Mouse (Mus musculus): ENCODE measurements around the gene Gm20219. TPM values are rescaled to one million over a fixed set of nuclear protein-coding genes. Genes with fewer than 3 reads are reported as not detected.
A peak's percentile ranks its signal among the peaks of the same experiment; 100 is the strongest.

The Gm20219 gene
- total RNA-seq, 2 experiments from 2014 or later = 0.69 to 0.70 TPM

DNA sequence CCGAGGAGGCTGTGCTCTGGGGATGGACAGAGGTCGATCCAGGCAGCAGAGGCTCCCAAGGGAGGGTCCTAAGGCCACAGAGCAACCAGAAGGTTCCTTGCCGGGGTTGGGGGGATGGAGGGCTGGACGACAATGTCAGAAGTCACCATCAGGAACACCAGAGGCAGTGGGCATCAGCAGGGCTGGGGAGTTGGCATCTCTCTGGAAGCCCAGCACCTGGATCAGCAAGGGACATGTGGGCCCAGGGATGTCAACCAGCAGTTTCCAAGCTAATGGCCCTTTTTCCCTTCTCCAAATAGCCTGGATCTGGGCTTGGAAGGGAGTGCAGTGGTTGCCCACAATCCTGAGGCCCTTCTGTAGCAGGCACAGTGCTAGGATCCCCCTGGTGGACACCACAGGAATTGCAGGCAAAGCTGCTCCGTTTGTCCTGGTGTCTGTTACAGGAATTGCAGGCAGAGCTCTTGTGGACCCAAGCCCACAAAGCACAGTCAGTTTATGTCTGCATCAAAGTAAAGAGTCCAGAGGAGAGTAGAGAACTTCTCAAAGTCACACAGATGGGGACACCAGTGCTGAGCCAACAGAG, 1.3 kb downstream of the Gm20219 start:
- DNase-seq = peak; percentile 66

DNA sequence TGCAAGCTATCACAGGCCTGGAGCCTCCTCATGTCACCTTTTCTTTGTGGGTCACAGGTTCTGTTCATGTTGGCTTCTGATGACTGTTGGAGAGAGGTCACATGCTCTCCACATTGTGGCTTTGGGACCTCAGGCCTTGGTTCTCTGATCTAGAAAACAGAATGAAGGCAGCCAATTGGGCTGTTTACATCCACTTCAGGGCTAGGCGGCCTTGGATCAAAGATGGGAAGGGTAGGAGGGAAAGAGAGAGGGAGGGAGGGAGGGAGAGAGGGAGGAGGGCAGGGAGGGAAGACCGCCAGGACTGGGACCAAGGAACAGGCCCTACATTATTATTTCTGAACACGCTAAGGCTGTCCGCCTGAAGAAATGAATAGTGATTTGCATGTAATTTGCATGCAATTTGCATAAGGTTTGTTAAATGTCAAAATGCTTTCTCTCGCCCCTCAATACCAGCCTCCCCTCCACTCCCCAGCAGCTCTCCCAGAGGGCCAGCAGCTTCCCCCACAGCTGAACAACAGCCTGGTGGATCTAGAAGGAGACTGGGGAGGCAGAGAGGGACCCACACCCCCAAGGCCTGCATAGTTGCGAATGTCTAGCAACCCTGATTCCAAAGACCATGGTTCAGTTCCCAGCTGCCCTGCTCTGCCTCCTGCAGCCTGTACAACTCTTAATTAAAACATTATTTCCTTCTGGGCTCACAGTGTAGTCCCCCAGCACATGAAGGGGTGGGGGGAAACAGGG, 2.2 kb downstream of the Gm20219 start:
- DNase-seq = peak; percentile 1

DNA sequence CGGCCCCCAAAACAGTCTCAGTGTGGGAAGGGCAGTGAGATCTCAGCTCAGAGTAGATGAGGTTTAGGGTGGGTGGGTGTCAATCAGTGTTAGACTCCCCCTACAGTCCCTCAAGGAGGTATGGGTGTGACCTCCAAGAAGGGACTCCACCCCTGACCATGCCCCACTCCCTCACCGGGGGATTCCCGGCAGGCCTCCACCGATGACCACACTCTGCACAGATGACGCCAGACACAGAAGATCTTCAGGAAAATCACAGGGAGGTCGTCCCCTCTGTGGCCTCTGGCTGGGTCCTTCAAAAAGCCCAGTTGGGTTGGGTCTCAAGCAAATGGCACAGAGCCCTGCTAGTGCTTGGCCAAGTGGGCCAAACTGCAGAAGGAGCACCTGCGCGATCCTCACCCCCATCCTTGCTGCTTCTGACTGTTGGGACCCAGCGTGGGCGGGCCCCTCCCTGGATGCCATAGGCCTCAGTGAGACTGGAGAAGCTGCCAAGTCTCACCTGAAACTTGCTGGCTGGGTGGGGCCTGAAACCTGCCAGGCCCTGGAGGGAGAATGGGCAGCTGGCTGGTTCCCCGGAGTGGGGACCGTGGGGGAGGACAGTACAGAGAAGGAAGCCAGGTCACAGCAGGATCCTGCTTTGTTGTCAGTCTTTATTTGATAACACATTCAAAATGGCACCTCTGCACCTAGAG, 3.3 kb downstream of the Gm20219 start:
- DNase-seq = peak; percentile 3

DNA sequence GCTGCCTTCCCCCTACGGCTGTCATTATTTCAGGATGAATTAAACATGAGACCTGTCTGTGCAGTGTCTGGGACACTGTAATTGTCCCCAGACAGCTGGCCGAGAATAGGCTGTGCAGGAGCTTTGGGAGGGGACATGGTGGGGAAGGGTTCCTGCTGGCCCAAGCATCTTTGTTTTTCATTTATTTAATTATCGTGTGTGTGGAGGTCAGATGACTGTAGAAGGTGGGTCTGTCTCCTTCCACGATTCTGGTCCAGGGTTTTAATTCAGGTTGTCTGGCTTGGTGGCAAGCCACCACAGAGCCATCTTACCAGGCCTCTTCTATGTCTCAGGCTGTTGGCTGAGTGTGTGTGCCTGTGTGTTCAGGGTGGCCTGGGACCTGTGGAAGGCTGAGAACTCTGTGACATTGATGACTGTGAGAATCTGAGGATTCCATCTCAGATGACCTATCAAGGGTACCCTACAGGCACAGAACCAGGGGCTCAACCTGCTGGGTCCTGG, 5.5 kb downstream of the Gm20219 start:
- DNase-seq = peak; percentile 2

DNA sequence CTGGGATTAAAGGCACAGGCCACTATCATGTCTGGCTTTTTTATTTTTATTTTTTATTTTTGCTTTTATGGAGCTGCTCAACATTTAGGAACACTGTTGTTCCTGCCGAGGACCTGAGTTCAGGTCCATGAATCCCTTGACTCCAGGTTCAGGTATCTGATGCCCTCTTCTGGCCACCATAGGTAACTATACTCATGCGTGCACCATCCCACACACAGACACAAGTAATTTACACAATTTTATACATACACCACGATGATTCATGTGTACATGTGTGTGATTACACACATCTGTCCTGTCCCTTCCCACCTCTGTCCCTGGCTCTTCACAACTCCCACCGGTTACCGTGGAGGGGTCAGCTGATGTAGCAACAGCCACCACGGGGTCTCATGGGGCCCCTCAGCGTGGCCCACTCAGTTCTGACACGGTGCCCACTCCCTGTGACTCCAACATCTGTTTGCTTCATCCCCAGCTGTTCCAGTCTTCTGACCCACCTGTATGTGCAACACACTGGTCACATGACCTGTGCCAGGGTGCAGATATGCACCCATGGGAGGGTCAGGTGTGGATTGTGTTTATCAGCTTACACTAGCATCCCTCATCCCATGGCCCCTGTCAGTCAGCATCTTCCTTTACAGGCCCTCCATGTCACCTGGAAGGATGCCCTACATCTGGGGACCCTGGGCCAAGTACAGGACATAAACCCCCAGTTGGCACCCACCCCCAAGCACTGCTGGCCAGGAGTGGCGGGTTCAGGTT, 6.2 kb downstream of the Gm20219 start:
- DNase-seq = peak; percentile 1

DNA sequence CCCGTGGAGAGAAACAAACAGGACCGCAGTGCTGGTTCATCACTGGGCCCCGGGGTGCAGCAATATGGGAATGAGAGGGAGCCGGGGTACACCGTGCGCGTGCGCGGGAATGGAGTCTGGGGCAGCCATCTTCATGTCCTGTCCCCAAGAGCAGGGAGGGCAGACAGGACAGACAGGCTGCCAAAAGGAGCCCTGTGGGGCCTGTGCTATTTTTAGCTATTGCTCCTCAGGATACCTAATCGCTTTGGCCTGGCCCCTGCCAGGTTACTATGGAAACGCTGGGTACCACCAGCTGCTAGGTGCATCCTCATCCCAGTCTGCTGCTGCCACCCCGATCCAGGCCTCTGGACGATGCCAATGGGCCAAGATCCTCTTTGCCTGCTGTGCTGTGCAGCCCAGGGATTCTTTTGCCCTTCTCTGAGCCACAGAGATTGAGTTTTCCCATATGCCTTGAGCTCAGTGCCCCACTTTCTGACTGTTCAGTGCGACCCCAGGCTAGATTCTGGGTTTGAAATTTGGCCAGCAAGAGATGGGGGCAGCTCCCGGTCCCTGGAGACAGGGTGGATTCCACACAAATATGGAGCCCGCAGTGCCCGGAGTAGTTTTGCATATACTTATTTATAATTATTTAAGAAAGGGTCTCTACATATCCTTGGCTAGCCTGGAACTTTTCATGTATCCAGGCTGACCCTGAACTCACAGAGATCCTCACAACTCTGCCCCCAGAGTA, 6.9 kb downstream of the Gm20219 start:
- DNase-seq = peak; percentile 2

DNA sequence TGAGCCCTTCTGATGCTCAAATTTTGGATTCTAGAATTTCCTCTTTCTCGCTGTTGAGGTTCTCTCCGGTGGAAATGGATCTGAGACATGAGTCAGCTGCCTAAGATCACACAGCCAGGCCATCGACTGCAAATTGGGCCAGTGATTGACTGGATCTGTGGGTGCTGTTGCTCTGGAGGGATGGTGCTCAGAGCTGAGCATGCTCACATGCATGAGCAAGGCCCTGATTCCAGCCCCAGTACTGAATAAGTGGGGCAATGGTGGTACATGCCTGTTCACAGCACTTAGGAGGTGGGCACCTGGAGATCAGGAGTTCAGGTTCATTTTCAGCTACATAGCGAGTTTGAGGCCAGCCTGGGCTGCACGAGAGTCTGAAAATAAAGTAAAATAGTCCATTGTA, 7.6 kb downstream of the Gm20219 start:
- DNase-seq = no peak

DNA sequence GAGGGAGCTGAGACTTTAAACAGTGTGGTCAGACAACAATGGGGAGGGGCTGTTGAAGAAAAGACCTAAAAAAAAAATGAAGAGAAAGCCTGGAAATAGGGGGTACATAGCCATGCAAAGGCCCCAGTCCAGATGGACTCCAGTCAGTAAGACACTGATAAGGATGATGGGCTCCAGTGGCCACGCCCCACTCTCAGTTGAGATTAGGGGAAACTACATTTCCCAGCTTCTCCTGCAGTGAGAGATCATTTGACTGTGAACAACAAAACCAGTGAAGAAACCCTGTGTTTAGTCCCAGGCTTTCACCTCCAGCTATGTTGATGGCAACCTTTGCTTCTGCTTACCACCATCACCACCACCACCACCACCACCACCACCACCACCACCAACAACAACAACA, 8.2 kb downstream of the Gm20219 start:
- no peak for DNase-seq

DNA sequence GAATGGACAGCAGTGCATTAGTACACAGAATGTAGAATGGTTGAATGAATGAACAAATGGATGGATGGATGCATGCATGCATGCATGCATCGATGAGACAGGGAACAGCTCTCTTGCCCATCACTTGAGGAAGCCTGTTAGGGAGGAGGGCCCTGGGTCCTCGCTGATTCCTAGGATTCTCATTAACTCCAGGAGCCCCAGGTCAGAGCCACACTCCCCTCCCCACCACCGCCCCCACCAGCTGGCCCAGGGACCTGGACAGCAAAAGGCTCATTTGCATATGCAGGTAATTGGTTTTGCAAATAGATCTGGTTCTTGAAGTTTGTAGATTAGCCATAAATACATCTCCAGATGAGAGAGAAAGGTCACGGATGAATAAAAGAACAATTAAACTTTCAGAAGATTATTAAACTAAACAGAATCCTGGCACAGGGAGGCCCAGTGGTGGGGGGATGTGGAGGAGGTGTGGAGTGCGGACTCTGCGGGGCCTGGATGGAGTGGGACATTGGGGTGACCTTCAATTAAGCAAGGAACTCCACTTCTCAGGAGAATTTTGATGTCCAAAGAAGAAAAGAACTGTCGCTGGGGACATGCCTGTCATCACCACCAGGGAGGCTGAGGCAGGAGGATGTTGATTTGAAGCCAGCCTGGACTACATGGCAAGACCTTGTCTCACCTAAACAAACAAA, 9.3 kb downstream of the Gm20219 start:
- no peak for DNase-seq

DNA sequence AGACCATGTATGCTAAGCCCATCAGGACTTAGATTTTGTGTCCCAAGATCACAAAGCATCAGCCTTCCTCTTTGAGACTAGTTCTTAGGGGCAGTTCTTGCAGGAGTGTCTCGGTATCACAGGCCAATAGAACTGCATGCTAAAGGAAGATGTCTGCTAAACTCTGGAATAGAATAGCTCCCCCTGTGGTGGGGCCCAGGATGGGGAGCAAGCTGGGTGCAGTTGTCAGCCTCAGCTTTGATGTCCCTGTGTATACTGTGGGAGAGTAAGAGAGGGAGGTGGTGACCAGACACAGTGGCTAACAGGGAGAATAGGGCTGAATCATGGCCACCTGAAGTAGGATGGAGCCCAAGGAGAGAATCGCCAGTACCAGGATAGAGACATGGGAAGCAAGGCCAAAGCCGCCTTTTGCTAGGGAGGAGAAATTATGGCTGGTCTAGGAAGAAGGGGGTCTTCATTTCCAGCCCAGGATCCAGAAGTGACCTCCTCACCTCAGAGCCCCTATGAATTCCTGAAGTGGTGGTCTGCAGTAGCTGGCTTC, 10.4 kb downstream of the Gm20219 start:
- DNase-seq = no peak

DNA sequence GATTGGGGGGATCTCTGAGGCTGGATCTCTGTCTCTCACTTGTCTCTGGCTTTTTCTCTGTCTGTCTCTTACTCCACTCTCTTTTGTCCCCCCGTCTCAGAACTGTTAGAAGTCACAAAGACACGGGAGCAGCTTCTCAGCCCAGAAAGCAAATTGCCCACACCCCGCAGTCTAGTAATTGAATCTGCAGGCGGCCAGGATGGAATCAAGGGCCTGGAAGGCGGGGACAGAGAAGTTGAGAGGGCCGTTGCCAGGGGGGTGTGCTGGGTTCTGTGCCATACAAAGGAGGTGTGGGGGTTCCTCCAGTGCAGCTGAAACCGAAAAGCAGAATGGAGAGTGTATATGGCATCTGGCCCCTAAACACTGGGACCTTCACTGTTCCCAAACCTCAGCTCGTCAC, 11.5 kb downstream of the Gm20219 start:
- DNase-seq = no peak

DNA sequence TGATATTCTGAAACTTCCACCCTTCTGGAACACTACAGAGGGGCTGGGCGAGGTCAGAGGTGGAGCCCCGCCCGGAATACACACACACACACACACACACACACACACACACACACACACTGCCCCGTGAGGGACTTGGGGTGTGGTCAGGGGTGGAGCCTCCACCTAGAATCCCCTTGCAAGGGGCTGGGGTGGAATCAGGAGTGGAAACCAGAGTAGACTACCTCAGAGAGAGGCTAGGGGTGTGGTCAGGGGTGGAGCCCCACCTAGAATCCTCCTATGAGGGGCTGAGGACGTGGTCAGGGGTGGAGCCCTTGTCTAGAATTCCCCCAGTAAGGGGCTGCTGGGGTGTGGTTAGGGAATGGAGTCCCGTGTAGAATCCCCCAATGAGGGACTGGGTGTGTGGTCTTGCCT, 13.6 kb downstream of the Gm20219 start:
- no peak for DNase-seq

DNA sequence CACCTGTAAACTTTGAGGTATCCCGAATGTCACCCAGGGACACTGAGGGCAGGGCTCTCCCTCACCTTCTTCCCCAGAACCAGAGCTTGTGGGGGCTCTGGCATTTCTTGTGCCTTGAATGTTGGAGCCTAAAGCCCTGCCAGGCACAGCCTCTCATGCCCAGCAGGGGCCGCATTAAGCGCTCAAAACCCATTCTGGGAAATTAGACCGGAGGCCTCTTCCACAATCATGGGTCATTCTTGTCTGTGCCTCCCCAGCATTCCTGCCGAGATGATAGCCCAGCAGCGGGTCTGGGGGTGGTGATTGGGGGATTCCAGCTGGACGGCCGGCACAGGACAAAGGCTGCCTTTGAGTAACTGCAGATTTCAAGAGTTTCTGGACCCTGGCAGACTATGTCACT, 16.3 kb downstream of the Gm20219 start:
- no peak for DNase-seq

DNA sequence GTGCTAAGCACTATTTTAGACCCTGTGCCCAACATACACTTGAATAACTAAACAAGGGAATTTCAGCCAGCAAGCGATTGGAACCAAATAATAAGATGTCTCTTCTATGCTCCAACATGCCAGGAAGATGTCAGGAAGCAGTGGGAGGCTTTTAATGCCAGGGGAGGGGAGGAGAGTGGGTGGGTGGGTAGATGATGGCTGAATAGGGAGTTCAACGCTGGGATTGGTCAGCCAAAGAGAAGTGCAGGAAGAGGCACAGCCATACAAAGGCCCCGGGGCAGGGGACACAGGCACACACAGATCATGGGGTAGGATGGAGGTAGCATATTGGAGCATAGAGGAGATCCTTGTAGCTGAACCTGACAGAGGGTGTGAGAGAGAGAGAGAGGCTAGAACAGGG, 17.3 kb downstream of the Gm20219 start:
- no peak for DNase-seq

DNA sequence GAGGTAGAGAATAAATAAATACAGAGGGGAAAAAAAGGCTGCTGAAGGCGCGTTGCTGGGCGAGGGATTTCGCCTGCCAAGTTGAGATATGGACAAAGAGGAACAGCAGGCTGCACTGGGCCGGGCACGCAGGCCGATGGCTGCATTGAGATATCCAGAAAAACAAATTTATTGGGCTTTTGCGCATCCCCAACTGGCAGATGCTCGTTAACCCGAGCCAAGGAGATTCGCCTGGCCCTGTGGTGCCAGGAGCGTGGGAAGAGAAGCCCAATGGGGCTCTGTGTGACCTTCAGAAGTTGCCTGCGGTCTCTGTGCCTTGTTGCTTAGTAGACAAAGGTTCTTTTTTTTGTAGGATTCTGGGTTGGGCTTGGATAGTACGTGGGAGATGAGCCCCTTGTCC, 18.0 kb downstream of the Gm20219 start:
- DNase-seq = no peak

DNA sequence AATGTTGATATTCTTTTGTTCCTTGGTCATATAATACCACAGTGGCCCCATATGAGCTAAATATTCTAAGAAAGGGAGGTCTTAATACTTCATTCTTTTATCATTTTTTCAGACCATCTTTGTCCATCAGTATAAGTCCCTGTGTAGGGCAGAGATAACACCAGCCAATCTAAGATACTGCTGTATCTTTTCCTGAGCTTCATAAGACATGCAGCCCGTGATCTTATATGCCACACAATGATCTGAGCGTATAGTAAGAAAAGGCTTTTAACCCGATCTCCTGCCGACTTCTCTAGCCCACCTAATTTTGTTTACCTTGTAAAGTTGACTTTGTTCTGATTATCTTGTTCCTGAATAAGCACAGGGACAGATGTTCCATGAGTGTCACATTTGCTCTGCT, 29.2 kb downstream of the Gm20219 start:
- no peak for DNase-seq

DNA sequence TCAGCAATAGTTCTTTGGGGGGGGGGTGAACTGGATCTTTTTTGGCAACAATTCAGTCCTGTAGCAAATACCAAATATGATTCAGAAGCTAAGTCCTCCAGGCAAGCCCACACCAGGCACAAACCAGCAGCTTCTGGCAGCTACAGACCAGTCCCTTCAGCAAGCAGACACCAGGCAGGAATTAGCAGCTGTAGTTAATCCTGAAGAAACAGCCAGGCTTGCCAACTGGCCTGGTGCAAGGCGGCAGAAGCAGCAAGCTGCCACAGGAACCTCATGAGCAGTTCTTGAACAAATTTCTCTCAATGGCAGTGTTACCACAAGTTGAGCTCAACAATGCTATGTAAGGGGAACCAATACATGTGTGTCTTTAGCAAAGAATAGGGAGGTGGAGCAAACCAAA, 31.4 kb downstream of the Gm20219 start:
- no peak for DNase-seq

DNA sequence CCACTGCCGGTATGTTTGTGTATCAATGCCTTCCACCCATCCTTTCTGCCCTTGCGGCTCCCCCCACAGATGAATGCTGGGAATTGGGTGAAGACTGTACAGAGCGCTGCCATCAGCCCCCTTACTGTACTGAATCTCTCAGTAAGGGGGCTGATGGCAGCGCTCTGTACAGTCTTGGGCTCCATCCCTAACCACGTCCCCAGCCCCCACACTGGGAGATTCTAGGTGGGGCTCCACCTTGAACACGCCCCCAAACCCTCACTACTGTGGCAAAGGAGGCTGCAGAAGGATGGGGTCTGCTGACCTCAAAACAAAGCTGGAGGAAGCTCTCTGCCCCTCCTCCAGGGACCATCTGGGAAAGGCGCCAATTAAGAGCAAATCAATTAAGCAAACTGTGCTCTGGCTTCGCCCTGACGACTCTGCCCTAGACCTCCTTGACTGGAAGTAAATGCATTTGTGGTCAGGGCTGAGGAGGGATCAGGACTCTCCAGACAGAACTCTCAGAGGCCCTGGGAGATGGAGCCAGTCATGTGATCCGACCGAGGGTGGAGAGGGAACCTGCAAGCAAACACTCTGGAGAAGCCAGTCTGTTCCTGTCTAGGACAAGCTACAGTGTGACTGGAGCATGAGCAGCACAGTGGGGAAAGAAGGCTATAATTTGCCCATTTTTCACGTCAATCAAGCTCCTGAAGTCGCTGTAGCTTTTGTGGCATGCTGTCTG, 38.3 kb downstream of the Gm20219 start:
- peak; percentile 21 for DNase-seq

DNA sequence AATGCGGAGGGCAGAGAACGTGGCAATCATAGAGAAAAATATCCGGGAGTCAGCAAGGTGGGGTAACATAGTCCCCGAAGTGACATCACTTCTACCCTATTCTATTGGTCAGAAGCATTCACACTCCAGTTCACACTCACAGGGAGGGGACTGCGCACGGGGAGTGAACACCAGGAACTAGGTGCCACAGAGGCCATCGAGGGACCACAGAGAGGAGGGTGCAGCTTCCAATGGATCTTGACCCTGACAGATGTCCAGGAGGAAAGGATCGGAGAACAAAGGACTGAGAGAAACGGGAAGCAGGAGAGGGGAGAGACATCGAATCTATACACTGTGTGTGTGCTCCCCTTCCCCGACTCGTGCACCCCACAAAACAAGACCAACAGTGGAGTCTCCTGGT, 39.3 kb downstream of the Gm20219 start:
- no peak for DNase-seq

DNA sequence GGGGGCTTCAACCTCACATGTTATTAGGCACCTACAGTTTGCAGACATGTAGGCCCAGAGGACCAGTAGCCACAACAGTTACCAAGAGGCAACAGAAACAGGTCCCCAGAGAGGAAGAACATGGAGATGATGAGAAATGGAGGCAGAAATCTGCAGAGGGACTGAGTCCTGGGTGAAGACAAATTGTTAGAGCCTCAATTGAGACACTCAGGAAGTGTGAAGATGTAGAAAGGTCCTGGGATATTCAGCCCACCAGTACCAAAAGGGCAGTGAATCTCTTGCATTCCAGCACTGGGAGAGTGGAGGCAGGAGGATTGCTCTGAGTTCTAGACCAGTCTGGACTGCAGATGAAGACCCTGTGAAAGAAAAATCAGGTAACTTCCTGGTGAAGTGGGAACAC, 39.9 kb downstream of the Gm20219 start:
- DNase-seq = no peak

Measured in adrenal gland, postnatal 10 days (tissue).